Mouse (Mus musculus): ENCODE measurements around the gene Olfm2.
"Not testable (repeated sequence)": the region's sequence is repeated elsewhere in the genome, so short reads cannot be mapped to it uniquely, and the experiment has no call there.

The Olfm2 gene

DNA sequence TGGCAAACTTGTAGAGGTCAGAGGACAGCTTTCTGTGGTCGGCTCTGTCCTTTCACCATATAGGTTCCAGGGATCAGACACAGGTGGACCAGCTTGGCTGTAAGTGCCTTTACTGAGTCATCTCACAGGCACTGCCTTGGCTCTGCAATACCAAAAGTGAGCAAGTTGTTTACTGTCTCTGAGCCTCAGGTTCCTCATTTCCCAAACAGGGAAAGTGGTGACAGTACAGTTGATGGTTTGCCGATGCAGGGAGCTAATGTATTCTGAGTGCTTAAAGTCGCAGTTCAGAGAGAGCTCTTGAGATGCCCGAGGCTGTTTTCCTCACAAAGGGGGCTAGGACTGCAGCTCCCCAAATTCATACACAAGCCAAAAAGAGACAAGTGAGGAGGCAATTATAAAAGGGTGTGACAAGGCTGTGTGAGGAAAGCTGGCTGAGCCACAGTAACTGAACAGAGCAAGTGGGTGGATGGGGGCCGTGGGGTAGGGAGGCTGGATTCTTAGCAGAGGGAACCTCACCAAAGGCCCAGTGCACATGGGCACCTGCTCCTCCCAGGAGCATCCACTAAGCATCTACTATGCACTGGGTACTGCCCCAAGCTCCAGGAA, 49.9 kb downstream of the Olfm2 start:
- in situ Hi-C loops (cut with MboI): no loop called here

DNA sequence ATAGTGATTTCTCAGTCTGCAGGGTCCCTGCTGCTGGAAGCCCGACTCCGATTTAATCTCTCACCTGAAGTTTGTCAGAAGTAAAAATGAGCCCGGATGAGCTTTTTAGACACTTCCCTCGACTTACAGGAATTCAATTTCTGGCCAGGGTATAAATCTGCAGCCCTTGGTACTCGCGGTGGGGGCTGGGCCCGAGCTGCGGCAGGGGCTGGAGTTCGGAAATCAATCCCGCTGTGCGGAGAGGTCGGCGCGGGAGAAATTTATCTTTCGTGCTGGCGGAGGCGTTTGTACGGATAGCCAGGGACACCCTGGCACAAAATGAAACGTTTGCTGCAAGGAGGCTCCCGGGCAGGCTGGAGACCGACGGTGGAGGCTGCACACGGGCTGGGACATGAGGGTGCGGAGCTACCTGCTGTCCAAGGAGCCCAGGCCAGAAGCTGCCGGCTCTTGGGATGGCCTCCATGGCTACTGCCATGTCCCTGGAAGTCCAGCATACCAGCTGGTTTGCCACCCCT, 51.4 kb downstream of the Olfm2 start:
- in situ Hi-C loops (cut with MboI): no loop called here

DNA sequence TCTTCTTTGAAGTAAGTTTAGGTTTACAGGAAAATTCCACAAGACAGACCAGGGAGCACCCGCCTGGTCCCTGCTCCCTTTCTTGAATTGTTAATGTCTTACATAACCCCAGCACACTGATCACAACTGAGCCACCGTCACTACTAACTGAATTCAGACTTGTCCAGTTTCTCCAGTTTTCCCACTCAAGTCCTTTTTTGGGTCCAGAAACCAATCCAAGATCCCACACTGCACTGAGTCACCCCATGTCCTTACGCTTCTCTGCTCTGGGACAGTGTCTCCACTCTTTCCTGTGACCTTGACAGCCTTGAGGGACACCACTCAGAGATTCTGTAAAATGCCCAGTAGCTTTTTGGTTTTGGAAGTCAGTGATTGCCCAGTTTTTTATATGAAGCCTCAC, 53.3 kb downstream of the Olfm2 start:
- in situ Hi-C loops (cut with MboI): no loop called here

DNA sequence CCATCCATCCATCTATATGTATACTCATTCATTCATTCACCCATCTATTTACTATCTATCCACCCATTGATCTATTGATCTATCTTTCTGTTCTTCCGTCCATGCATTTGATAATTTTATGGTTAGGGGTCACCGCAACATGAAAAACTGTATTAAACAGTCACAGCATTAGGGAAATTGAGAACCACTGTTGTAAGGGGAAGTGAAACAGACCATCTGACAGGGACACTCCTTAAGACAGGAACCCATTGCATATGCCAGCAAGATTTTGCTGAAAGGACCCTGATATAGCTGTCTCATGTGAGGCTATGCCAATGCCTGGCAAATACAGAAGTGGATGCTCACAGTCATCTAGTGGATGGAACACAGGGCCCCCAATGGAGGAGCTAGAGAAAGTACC, 55.7 kb downstream of the Olfm2 start:
- in situ Hi-C loops (cut with MboI): not testable (repeated sequence)

DNA sequence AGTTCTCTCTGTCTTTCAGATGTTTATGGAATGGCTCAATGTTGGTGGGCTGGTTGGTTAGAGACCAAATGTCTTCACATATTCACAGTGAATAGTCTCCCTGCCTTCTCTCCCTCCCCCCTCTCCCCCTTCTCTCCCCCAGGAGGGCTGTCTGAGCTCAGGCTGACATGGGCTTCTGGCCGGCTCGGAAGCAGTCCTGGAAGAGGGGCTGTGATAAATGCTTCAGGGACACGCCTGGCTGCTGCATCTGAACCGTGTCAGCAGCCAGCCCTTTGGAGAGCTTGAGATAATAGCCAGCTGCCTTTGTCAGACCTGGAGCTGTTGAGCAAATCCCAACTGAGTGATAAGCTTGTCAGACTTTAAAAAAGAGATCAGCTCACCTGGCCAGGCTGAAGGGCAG, 56.2 kb downstream of the Olfm2 start:
- in situ Hi-C loops (cut with MboI): no loop called here

DNA sequence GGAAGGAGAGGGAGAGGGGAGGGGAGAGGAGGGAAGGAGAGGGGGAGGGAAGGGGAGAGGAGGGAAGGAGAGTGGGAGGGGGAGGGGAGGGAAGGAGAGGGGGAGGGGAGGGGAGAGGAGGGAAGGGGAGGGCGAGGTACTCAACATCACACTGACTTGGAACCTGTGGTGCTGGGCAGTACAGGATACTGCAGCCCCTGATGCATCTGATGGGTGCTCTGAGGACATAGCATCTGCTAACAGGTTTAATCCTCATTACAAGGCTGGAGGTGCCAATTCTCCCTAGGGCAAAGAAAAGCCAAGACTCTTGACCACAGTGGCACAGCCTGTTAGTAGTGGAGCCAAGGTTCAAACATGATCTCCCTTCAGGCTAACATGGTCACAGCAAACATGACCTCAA, 56.7 kb downstream of the Olfm2 start:
- in situ Hi-C loops (cut with MboI): no loop called here

- in situ Hi-C loops (cut with MboI): no loop called here
Observed at GRCm38 (mm10) chr9:20685081-20685861, 60.9 kb downstream of the Olfm2 start.

DNA sequence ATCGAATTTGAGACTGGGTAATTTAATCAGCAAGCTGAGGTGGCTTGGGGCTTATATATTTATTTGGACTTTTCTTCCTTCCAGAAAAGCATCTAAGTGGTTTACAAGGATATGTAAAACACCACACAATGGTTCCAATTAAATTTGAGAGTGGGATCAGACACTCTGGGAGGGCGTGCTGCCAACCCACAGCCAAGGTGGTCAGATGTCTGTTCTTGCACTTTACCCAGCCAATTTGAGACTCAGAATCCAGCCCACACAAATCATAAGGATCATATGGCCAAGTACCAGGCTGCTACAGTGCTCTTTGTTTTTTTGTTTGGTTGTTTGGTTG, 63.8 kb downstream of the Olfm2 start:
- in situ Hi-C loops (cut with MboI): no loop called here

- in situ Hi-C loops (cut with MboI): no loop called here
Observed at GRCm38 (mm10) chr9:20681546-20682388, 64.4 kb downstream of the Olfm2 start.

GRCm38 (mm10) chr9:20680378-20680958, 65.7 kb downstream of the Olfm2 start:
- in situ Hi-C loops (cut with MboI): no loop called here

DNA sequence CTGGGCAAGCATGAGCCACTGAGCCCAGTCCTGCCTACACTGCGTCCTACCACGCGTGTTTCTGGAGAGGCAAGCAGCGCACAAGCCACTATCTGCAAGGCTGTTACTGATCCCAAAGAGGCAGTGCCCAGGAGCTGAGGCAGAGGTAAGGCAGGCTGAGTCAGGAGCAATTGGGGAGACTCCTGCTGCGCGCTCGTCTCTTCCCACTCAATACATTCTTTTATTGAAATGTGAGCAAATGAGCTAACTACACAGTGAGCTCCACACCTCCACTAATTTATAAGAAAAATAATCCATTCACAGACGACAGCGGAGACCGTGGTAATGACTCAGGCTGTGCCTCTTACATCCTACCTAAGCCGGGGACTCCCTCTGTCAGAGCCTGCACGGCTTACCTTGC, 68.3 kb downstream of the Olfm2 start:
- in situ Hi-C loops (cut with MboI): no loop called here

GRCm38 (mm10) chr9:20672047-20672446, 74.1 kb downstream of the Olfm2 start:
- in situ Hi-C loops (cut with MboI): no loop called here

DNA sequence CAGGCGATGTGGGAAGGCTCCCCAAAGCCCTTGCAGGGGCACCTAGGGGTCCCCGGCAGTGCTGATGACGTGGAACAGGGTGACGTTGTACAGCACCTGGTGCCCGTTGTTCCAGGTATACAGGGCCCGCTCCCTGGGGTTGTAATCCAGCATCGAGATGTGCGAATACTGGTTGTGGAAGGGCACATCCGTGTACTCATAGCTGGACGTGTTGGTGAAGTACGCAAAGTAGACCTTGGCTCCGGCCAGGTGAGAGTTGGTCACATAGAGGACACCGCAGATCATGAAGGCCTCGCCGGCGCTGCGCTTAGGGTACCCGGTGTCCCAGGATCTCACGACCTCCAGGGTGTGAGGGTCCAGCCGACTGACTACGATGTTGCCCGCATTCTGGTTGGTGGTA, 78.1 kb downstream of the Olfm2 start:
- in situ Hi-C loops (cut with MboI): no loop called here

DNA sequence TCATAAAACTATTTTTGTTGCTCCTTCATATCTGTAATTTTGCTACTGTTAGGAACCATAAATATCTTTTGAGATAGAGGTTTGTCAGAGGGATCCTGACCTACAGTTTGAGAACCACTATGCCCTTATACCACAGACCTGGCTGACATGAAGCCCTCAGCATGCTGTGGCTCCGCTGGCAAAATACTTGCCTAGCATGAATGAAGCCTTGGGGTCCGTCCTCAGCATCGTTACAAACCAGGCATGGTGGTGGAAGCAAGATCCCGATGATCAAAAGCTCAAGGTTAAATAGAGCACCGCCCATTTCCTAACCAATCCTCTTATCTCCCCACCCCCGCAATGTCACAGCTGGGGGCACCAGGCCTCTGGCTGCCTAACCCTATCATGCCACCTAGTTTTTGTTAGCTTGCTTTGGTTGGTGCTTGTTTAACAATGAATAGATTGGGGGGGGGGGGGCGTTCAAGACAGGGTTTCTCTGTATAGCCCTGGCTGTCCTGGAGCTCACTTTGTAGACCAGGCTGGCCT, 79.6 kb downstream of the Olfm2 start:
- in situ Hi-C loops (cut with MboI): no loop called here

GRCm38 (mm10) chr9:20665925-20666324, 80.2 kb downstream of the Olfm2 start:
- in situ Hi-C loops (cut with MboI): no loop called here

DNA sequence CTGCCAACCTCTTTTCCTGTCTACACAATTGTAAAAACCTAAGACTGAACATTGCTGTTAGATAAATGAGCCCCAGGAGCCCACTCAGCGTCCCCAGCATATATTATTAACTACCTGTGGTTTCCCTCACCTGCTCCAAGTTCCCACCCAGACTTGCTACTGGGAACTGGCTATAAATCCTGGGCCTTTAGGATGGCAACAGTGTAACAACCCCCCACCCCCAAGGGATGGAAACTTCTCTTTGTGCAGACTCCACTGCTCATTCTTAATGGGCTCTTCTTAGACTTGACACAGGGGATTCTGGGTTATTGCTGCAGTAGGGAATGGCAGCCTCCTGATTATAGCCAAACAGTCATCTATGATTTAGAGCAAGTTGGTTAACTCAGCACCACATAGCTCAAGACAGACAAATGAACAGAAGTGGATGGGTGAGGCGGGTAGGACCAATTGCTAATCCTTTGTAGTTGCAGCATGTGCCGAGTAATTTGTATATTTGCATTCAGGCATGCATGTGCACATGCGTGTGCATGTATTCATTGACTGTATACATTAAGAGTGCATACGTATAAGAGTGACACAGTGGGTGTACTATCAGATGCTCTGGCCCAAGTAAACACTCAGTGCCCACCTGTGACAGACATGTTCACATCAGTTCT, 81.0 kb downstream of the Olfm2 start:
- in situ Hi-C loops (cut with MboI): no loop called here

- in situ Hi-C loops (cut with MboI): no loop called here
Observed at GRCm38 (mm10) chr9:20664366-20664765, 81.8 kb downstream of the Olfm2 start.

GRCm38 (mm10) chr9:20663956-20664355, 82.2 kb downstream of the Olfm2 start:
- in situ Hi-C loops (cut with MboI): no loop called here

GRCm38 (mm10) chr9:20662874-20663273, 83.3 kb downstream of the Olfm2 start:
- in situ Hi-C loops (cut with MboI): no loop called here

GRCm38 (mm10) chr9:20662325-20662724, 83.8 kb downstream of the Olfm2 start:
- in situ Hi-C loops (cut with MboI): no loop called here

DNA sequence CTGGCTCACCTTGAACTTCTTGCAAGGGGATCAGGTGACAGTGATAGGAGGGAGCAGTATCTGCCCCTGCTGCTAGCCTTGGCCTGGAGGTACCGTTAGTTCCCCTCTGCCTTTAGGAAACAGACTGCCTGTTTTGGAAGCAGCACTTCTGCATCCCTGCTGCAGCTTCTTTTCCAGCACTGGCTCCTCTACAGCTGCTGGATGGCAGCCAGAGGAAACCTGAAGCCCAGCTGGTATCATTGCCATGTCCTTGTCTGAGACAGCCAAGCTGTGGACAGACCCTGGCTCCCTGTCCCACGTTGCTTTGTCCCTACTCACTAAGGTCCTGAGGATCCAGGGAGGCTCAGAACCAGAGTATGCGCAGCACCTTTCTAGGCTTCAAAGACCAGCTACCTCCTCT, 88.6 kb downstream of the Olfm2 start:
- in situ Hi-C loops (cut with MboI): no loop called here

GRCm38 (mm10) chr9:20653859-20654258, 92.3 kb downstream of the Olfm2 start:
- in situ Hi-C loops (cut with MboI): no loop called here

All from mature B cell (primary cell).